Mouse (Mus musculus) megakaryocyte, embryonic 14.5 days (primary cell): ENCODE measurements around the gene Mapkapk2.

Source experiments
- FLI1 ChIP-seq: IDR thresholded peaks from 2 replicates; pipeline ENCODE4 v1.6.1; 2012; ENCODE audit warnings: low read length, inconsistent platforms, mixed read lengths
- GATA1 ChIP-seq: IDR thresholded peaks from 3 replicates; pipeline ENCODE4 v1.6.1; 2012; ENCODE audit warnings: mixed read lengths, low read length, inconsistent platforms, borderline replicate concordance

DNA sequence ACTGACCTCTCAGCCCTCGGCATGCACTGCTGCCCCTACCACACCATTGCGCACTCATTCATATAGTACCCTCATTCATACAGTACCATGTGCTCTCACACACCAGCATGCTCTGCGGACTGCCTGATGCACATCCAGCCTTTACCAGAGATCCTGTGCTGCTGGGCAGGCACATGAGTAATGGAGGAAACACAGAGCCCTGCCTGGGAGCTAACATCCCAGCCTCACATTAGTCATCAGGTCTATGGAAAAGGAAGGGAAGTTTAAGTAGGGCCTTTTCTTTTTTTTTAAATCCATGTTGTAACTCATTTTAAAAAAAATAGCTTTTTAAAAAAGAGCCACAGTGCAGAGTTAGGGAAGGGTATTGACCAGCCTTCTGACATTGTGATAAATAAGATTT, 54.9 kb downstream of the Mapkapk2 start:
- TF ChIP-seq GATA1 (no peak), FLI1 (no peak)
